Mouse (Mus musculus): ENCODE measurements around the gene Tekt1. TPM values are rescaled to one million over a fixed set of nuclear protein-coding genes. Genes with fewer than 3 reads are reported as not detected.
"Not testable (repeated sequence)": the region's sequence is repeated elsewhere in the genome, so short reads cannot be mapped to it uniquely, and the experiment has no call there.

The Tekt1 gene
- polyA plus RNA-seq, 1 experiment from 2014 or later, result 5.3 TPM

DNA sequence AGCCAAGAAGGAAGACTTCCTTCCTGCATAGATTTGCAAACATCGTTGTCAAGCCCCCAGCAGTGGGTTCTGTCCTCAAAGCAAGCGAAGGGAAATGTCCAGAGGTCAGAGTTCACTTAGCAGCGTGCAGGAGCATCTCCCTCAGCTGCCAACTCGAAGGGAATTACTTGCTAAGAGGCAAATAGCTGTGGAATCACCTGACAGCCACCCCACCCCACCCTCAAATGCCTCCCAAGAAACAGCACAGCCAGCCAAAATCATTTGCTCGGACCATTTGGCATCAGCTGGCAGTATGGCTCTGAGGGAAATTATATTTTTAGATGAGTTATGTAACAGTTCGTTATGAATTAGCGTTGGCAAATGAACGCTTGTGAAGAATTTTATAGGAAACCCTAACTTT is 13.2 kb downstream of the Tekt1 start:
- 74% methylated on average over 8 of the region's 8 CpGs for WGBS

DNA sequence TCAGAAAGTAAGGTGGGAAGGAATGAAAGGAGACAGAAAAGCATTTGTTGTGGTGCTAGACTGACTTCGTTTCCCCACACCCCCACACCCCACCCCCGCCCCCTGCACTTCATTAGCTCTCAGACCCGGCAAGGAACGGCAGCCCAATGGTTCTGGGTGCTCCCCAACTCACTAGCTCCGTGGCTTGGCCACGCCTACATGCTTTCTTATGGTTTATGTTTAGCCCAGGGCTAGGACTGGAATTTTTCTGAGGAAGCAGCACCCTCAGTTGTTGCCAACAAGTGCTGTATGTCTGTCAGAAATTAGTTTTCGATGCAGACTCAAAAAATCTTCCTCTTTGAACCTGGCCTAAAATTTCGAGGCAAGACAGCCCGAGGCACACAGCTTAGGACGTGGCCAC is 13.7 kb downstream of the Tekt1 start:
- Histone ChIP-seq H3K9me3 (no peaks in the 10 kb centered on the region), H3K4me1 (peaks cover 3% of the 10 kb centered on the region; the same call in 1 of the 2 replicates), H3K27me3 (ENCODE audit: poor library complexity, severe bottlenecking) (no peaks in the 10 kb centered on the region), H3K27ac (no peak overlapping the region), H3K36me3 (replicated peaks) (no peaks in the 10 kb centered on the region), H3K4me3 (no peak overlapping the region)
- 73% methylated on average over 10 of the region's 10 CpGs for WGBS
- no peak for DNase-seq (ENCODE audit: extremely low spot score, low spot score)

More for the DNA sequence above, 13.2 kb downstream of the Tekt1 start:
- no peaks in the 10 kb centered on the region for H3K36me3 ChIP-seq (replicated peaks)
- no peak for DNase-seq (ENCODE audit: extremely low spot score, low spot score)
- no peak overlapping the region for H3K27ac ChIP-seq
- no peaks in the 10 kb centered on the region for H3K27me3 ChIP-seq (ENCODE audit: poor library complexity, severe bottlenecking)
- no peak overlapping the region for H3K4me3 ChIP-seq
- no peaks in the 10 kb centered on the region for H3K9me3 ChIP-seq
- H3K4me1 ChIP-seq, result peaks cover 3% of the 10 kb centered on the region; the same call in 1 of the 2 replicates

DNA sequence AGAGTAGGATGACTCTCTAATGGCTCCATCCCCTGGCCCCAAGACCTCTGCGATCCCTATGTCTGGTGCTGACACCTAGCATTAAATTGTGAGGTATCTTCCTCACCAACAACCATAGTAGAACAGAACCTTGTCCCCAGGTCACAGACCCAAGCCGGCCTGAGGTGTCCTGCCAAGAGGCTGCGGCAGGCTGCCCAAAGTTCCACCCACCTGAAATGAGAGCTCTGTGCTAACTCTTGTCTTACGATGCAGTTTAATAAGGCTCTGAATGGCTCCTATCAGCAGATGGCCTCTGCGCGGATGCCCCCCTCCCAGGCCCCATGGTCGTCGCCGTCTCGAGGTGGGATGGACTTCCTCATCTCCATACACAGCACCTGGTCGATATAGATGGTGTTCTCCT is 17.8 kb downstream of the Tekt1 start:
- Histone ChIP-seq H3K4me3 (no peak overlapping the region), H3K27ac (no peak overlapping the region), H3K27me3 (ENCODE audit: poor library complexity, severe bottlenecking) (no peaks in the 10 kb centered on the region), H3K36me3 (replicated peaks) (no peaks in the 10 kb centered on the region), H3K9me3 (no peaks in the 10 kb centered on the region), H3K4me1 (peaks cover 7% of the 10 kb centered on the region)
- 96% methylated on average over 11 of the region's 11 CpGs for WGBS
- no peak for DNase-seq (ENCODE audit: extremely low spot score, low spot score)

DNA sequence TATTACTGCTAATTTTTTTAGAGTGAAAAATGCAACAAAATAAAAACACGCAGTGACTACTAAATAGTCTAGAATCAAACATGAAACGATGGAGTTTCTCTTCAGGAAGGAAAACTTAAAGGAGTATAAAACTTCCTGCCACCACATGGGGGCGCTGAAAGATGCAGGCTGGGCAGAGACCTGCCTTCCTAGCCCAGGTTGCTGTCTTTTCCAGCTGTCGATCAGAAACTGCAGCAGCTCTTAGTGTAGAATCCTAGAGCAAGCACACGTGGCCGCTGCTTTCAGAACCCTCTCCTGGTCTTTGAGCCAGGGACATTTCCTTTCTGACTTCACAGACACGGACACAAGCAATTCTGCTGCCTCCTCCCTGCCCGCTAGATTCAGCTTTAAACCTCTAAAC is 18.3 kb downstream of the Tekt1 start:
- no peaks in the 10 kb centered on the region for H3K9me3 ChIP-seq
- H3K27ac ChIP-seq, result no peak overlapping the region
- WGBS, result 28% methylated on average over 8 of the region's 8 CpGs
- H3K36me3 ChIP-seq (replicated peaks), result no peaks in the 10 kb centered on the region
- no peak overlapping the region for H3K4me3 ChIP-seq
- peak; percentile 29 for DNase-seq (ENCODE audit: extremely low spot score, low spot score)
- H3K4me1 ChIP-seq, result peaks cover 11% of the 10 kb centered on the region
- no peaks in the 10 kb centered on the region for H3K27me3 ChIP-seq (ENCODE audit: poor library complexity, severe bottlenecking)

DNA sequence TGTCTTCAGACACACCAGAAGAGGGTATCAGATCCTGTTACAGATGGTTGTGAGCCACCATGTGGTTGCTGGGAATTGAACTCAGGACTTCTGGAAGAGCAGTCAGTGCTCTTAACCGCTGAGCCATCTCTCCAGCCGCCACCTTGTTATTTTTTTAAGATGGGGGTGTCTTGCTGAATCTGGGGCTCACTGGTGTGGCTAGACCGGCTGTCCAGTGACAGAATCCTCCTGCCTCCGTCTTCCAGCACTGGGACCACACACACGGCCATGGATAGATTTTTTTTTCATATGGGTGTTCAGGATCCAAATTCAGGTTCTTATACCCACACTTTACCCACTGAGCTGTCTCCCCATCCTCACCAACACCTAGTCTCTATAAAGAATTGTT is 19.0 kb downstream of the Tekt1 start:
- not testable (repeated sequence) for H3K9me3 ChIP-seq; H3K27ac ChIP-seq; DNase-seq (ENCODE audit: extremely low spot score, low spot score); H3K4me3 ChIP-seq; H3K27me3 ChIP-seq (ENCODE audit: poor library complexity, severe bottlenecking); H3K36me3 ChIP-seq (replicated peaks)
- peaks cover 16% of the 10 kb centered on the region for H3K4me1 ChIP-seq
- WGBS, result 93% methylated on average over 5 of the region's 5 CpGs

DNA sequence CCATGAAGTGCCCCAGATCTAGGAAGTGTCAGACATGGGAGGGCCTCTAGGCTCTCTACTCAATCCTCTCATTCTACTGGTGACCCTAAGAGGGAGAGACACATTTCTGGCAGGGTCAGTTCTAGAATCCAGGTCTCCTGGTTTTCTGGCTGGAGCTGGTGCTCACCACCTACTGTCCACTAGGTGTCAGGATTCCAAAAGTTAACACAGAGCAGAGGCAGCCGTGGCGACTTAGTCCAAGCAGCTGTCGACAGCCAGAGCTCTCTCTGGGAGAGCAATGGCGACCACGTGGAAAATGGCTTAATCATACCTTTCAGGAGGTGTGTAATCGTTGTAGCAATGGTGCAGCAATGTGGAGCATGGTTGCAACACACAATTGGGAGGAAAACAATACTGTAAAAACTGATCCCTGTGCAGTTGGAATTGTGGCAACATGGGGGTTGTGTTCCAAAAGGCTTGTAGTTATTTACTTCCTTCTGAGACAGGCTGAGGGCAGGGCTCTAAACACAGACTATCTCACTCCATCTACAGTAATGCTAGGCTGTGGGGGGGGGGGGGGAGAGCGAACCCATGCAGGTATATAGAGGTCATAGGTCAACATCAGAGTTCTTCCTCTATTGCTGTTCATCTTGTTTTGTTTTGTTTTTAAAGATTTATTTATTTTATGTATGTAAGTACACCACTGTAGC is 19.5 kb downstream of the Tekt1 start:
- no peaks in the 10 kb centered on the region for H3K36me3 ChIP-seq (replicated peaks)
- H3K4me1 ChIP-seq, result peaks cover 21% of the 10 kb centered on the region
- DNase-seq (ENCODE audit: extremely low spot score, low spot score), result peak; percentile 68
- H3K9me3 ChIP-seq, result no peaks in the 10 kb centered on the region
- H3K4me3 ChIP-seq, result no peak overlapping the region
- no peak overlapping the region for H3K27ac ChIP-seq
- WGBS, result 11% methylated on average over 7 of the region's 7 CpGs
- no peaks in the 10 kb centered on the region for H3K27me3 ChIP-seq (ENCODE audit: poor library complexity, severe bottlenecking)

DNA sequence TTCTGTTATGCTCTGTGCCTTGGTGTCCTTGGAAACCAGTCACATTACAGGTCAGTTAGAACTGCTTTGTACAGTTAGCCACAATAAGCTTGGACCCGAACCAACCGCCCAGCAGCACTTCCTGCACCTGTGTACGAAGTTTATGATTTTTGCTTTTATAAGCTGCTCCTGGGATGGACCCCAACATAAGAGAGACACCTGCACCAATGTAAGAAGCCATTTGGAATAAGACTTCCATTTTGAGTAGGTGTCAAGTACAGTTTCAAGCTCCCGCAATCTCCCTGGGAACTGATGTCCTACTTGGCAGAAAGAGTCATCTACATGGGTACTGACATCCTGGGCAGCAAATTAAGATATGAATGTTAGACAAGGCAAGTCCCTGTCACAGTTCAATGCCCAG is 22.5 kb downstream of the Tekt1 start:
- DNase-seq (ENCODE audit: extremely low spot score, low spot score), result no peak
- 93% methylated on average over 4 of the region's 4 CpGs for WGBS
- H3K27ac ChIP-seq, result no peak overlapping the region

DNA sequence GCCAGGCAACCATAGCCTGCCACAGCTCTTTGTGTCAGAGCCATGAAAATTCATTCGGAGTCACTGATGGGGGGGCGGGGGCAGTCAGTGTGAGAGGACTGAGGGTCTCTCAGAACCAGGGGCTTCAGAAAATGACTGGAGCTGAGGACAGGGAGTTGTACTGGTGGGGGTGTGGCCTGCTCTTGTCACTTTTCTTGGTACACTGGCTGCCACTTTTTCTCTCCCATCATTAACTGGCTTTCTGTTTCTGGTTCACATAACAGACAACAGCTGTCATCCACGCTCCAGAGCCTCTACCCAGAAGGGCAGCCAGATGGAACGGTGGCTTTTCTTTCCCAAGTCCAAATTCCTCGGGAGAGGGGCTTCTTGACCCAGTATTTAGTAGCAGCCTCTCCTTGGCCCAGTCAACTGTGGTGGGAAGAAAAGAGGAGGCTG is 23.8 kb downstream of the Tekt1 start:
- no peaks in the 10 kb centered on the region for H3K27me3 ChIP-seq (ENCODE audit: poor library complexity, severe bottlenecking)
- no peaks in the 10 kb centered on the region for H3K36me3 ChIP-seq (replicated peaks)
- no peaks in the 10 kb centered on the region for H3K9me3 ChIP-seq
- H3K4me3 ChIP-seq, result no peak overlapping the region
- peaks cover 21% of the 10 kb centered on the region for H3K4me1 ChIP-seq
- peak overlapping the region; percentile 56 for H3K27ac ChIP-seq
- DNase-seq (ENCODE audit: extremely low spot score, low spot score), result no peak
- WGBS, result 45% methylated on average over 5 of the region's 5 CpGs

More for the DNA sequence above, 22.5 kb downstream of the Tekt1 start:
- Histone ChIP-seq H3K4me1 (peaks cover 21% of the 10 kb centered on the region), H3K36me3 (replicated peaks) (no peaks in the 10 kb centered on the region), H3K9me3 (no peaks in the 10 kb centered on the region), H3K27me3 (ENCODE audit: poor library complexity, severe bottlenecking) (no peaks in the 10 kb centered on the region), H3K4me3 (no peak overlapping the region)

DNA sequence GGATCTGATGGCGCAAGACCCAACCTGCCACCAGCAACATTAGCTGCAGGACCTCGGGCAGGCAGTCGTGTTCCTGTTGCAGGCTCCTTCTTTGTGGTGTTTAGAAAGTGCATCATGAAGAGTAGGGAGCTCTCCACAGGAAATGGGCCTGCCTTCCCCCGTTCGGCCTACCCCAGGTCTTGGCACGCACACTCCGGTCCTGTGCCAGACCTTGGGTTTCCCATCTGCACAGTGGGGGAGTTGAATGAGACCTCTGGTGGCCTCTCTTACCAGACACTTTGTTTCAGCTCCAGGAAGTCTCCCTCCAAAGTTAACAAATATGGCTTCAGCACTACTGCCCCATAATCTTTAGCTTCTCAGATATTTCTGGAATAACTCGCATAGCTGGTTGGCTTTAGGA is 25.5 kb downstream of the Tekt1 start:
- Histone ChIP-seq H3K27me3 (ENCODE audit: poor library complexity, severe bottlenecking) (no peaks in the 10 kb centered on the region), H3K9me3 (no peaks in the 10 kb centered on the region), H3K4me3 (no peak overlapping the region), H3K27ac (no peak overlapping the region), H3K4me1 (peaks cover 17% of the 10 kb centered on the region), H3K36me3 (replicated peaks) (no peaks in the 10 kb centered on the region)
- no peak for DNase-seq (ENCODE audit: extremely low spot score, low spot score)
- WGBS, result 87% methylated on average over 8 of the region's 8 CpGs

DNA sequence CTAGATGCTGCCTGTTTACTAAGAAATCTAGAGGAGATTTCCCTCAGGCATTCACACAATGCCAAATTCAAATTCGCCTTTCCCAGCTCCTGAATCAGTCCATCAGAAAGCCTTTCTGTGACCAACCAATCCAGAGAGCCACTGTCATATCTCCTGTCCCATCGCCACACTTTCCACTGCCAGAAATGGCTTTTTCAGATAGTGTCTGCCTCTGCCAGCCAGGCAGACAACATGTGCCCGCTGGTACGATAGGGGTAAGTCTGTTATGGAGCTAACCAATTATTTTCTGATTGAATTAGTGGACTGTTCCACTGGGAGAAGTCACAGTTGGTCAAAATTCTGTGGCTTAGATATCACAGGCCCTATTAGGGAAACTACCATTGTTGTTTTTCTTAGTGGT is 27.6 kb downstream of the Tekt1 start:
- no peaks in the 10 kb centered on the region for H3K27me3 ChIP-seq (ENCODE audit: poor library complexity, severe bottlenecking)
- no peaks in the 10 kb centered on the region for H3K36me3 ChIP-seq (replicated peaks)
- peaks cover 17% of the 10 kb centered on the region for H3K4me1 ChIP-seq
- no peak for DNase-seq (ENCODE audit: extremely low spot score, low spot score)
- H3K9me3 ChIP-seq, result no peaks in the 10 kb centered on the region
- no peak overlapping the region for H3K27ac ChIP-seq
- no peak overlapping the region for H3K4me3 ChIP-seq
- 81% methylated on average over 4 of the region's 4 CpGs for WGBS

DNA sequence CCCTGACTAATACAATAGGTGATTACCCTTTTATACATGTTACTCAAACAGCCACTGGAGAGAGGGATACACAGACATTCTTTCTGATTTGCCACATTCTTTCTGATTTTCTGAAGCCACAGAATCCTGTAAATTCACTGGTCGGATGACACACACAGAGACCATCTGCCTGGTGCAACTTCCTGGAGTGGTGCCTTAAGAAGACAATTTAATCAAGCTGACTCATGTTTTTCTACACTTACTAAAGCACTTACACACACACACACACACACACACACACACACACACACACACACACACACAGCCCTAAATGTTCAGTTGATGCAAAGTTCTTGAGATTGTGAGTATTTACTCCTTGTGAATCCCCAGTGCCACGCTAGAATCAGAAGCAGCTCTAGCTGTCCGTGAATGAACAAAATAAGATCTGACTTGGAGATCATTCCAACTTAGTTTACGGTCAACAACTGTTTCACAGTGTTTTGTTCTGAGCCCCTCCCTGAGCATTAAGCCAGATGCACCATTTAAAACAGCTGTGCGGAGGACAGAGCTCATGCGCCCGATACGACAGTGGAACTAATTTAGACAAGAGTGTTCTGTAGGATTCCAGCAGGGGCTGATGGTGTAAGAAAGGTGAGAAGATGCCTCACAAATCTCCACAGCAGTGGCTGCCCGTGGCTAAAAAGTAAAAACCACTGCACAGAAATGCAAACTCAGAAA is 29.1 kb downstream of the Tekt1 start:
- Histone ChIP-seq H3K27ac (no peak overlapping the region), H3K27me3 (ENCODE audit: poor library complexity, severe bottlenecking) (no peaks in the 10 kb centered on the region), H3K4me1 (peaks cover 3% of the 10 kb centered on the region), H3K4me3 (no peak overlapping the region), H3K36me3 (replicated peaks) (no peaks in the 10 kb centered on the region), H3K9me3 (no peaks in the 10 kb centered on the region)
- WGBS, result 85% methylated on average over 9 of the region's 9 CpGs
- DNase-seq (ENCODE audit: extremely low spot score, low spot score), result no peak

DNA sequence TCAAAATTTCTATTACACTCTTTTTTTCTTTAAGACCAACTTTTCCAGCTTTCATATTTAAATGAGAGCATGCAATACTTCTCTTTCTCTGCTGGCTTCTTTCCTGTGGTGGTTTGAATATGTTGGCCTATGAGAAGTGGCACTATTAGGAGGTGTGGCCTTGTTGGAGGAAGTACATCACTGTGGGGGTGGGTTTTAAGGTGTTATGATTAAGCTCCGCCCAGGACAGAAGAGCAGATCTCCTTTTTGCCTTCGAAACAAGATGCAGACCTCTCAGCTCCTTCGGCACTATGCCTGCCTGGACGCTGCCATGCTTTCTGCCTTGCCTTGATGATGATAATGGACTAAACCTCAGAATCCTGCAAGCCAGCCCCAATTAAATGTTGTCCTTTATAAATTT is 36.5 kb downstream of the Tekt1 start:
- no peak for DNase-seq (ENCODE audit: extremely low spot score, low spot score)
- 90% methylated on average over 4 of the region's 4 CpGs for WGBS

DNA sequence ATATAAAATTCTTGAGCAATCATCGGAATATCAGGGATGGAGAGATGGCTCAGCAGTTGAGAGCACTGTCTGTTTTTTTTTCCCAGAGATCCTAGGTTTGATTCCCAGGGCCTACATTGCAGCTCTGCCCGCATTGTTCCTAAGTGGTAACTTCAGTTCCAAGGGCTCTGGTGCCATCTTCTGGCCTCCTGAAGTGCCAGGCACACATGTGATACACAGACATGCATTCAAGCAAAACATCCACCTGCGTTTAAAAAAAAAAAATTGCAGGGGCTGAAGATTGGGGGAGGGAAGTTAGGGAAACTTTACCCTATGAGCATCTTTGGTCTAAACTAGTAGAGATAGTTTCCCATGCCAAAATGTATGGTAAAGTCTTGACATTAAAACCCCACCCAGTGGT is 37.8 kb downstream of the Tekt1 start:
- H3K9me3 ChIP-seq, result no peaks in the 10 kb centered on the region
- no peak overlapping the region for H3K4me3 ChIP-seq
- no peak overlapping the region for H3K27ac ChIP-seq
- 75% methylated on average over 3 of the region's 3 CpGs for WGBS
- no peaks in the 10 kb centered on the region for H3K27me3 ChIP-seq (ENCODE audit: poor library complexity, severe bottlenecking)
- no peaks in the 10 kb centered on the region for H3K36me3 ChIP-seq (replicated peaks)
- DNase-seq (ENCODE audit: extremely low spot score, low spot score), result no peak
- H3K4me1 ChIP-seq, result no peaks in the 10 kb centered on the region

More for the DNA sequence above, 36.5 kb downstream of the Tekt1 start:
- Histone ChIP-seq H3K9me3 (no peaks in the 10 kb centered on the region), H3K36me3 (replicated peaks) (no peaks in the 10 kb centered on the region), H3K27ac (no peak overlapping the region), H3K27me3 (ENCODE audit: poor library complexity, severe bottlenecking) (no peaks in the 10 kb centered on the region), H3K4me3 (no peak overlapping the region), H3K4me1 (no peaks in the 10 kb centered on the region)
